Mouse (Mus musculus) bone marrow macrophage, adult 2 months (primary cell): Measurements from ENCODE around the gene Spryd4. TPM values are rescaled to one million over a fixed set of nuclear protein-coding genes. Genes with fewer than 3 reads are reported as not detected.
"Not testable (repeated sequence)": the region's sequence is repeated elsewhere in the genome, so short reads cannot be mapped to it uniquely, and the experiment has no call there.

Experiments used
- H3K27ac ChIP-seq: 2 replicates; pipeline ENCODE4 v1.5.1; 2012; ENCODE audit warnings: low read depth, low read length; ENCODE audit not compliant: insufficient read depth
- H3K4me1 ChIP-seq: 2 replicates; pipeline ENCODE4 v1.6.1; 2012; ENCODE audit warnings: low read length; ENCODE audit not compliant: control insufficient read depth, insufficient read depth
- H3K4me3 ChIP-seq: 2 replicates; pipeline ENCODE4 v1.5.1; 2012; ENCODE audit warnings: mild to moderate bottlenecking, low read length, moderate library complexity; ENCODE audit not compliant: insufficient read depth
- CTCF ChIP-seq: IDR thresholded peaks from 2 replicates; pipeline ENCODE4 v1.5.1; 2012; ENCODE audit warnings: low read depth, mild to moderate bottlenecking, low read length, moderate library complexity
- POLR2A ChIP-seq: IDR thresholded peaks from 2 replicates; pipeline ENCODE4 v1.6.1; 2012; ENCODE audit warnings: mild to moderate bottlenecking, low read depth, low read length, borderline replicate concordance
- polyA plus RNA-seq: library from polyadenylated mRNA; stranded (reverse); fragments of >200 nt; gene quantifications from 2 replicates; pipeline ENCODE4 v1.2.4, GENCODE M21; 2012; ENCODE audit not compliant: missing spikeins, insufficient read depth, insufficient read length

Spryd4 gene
- polyA plus RNA-seq, 1 experiment = 5.3 TPM

DNA sequence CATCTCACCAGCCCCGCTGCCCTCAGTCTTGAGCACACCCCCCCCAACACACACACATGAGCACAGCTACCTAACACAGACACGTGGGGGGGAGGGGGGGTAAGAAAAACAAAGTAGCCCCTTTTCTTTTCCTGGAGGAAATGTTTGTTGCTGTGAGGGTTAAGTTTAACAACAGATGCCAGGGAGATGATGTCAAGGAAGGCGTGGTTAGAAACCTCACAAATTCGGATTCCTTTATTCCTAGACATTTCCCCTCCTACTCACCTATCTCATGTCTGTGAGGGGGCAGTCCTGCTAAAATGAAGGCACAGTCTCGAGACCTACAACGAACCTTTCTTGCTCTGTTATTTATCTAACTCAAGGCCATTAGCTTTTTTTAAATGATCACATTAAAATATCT is 44.5 kb downstream of the Spryd4 start:
- Histone ChIP-seq H3K4me1 (peaks cover 19% of the 10 kb centered on the region), H3K27ac (peak overlapping the region; percentile 26; the same call in 1 of the 2 replicates), H3K4me3 (no peak overlapping the region)
- no peak for TF ChIP-seq CTCF
- no peak for TF ChIP-seq POLR2A

DNA sequence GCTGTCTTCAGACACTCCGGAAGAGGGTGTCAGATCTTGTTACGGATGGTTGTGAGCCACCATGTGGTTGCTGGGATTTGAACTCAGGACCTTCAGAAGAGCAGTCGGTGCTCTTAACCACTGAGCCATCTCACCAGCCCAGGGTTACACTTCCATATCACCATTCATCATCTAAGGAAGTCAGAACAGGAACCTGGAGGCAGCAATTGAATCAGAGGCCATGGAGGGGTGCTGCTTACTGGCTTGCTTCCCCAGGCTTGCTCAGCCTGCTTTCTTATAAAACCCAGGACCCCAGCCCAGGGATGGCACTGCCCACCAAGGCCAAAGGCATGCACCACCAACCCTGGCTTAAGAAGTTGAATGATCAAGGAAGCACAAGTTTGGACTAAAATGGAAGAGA is 45.9 kb downstream of the Spryd4 start:
- not testable (repeated sequence) for H3K27ac ChIP-seq, H3K4me3 ChIP-seq
- peaks cover 17% of the 10 kb centered on the region for H3K4me1 ChIP-seq

Other genes starting within 250 kb of the Spryd4 start
- not detected in 2 replicates for gene Hsd17b6, start 204.2 kb downstream of the Spryd4 start, polyA plus RNA-seq
- gene Prim1, start 196.6 kb downstream of the Spryd4 start, polyA plus RNA-seq = 14.3 and 18.6 TPM in 2 replicates
- 540 and 609 TPM in 2 replicates for gene Naca, start 176.2 kb downstream of the Spryd4 start, polyA plus RNA-seq
- 152 and 160 TPM in 2 replicates for gene Ptges3, start 152.9 kb downstream of the Spryd4 start, polyA plus RNA-seq
- 483 and 528 TPM in 2 replicates for gene Atp5b, start 128.5 kb downstream of the Spryd4 start, polyA plus RNA-seq
- 49.0 and 52.9 TPM in 2 replicates for gene Baz2a, start 120.2 kb downstream of the Spryd4 start, polyA plus RNA-seq
- 39.4 and 39.8 TPM in 2 replicates for gene Rbms2, start 31.5 kb downstream of the Spryd4 start, polyA plus RNA-seq
- not detected in 2 replicates for gene Gls2, start 17.4 kb downstream of the Spryd4 start, polyA plus RNA-seq
- not detected in 2 replicates for gene Mip, start 14.0 kb upstream of the Spryd4 start, polyA plus RNA-seq
- 6.4 and 10.7 TPM in 2 replicates for gene Timeless, start 20.3 kb upstream of the Spryd4 start, polyA plus RNA-seq
- gene Apon, start 42.3 kb upstream of the Spryd4 start, polyA plus RNA-seq = not detected in 2 replicates
- not detected in 2 replicates for gene Apof, start 56.9 kb upstream of the Spryd4 start, polyA plus RNA-seq
- 89.6 and 94.6 TPM in 2 replicates for gene Stat2, start 58.8 kb upstream of the Spryd4 start, polyA plus RNA-seq
- not detected in 2 replicates for gene Il23a, start 86.9 kb upstream of the Spryd4 start, polyA plus RNA-seq
- 14.3 and 15.2 TPM in 2 replicates for gene Pan2, start 91.5 kb upstream of the Spryd4 start, polyA plus RNA-seq
- 78.6 and 82.6 TPM in 2 replicates for gene Cnpy2, start 110.7 kb upstream of the Spryd4 start, polyA plus RNA-seq
- gene Cs, start 125.9 kb upstream of the Spryd4 start, polyA plus RNA-seq = 98.1 and 109 TPM in 2 replicates
- 40.6 and 46.1 TPM in 2 replicates for gene Coq10a, start 157.2 kb upstream of the Spryd4 start, polyA plus RNA-seq
- gene Ankrd52, start 165.3 kb upstream of the Spryd4 start, polyA plus RNA-seq = 33.1 and 34.8 TPM in 2 replicates
- gene Slc39a5, start 189.4 kb upstream of the Spryd4 start, polyA plus RNA-seq = not detected in 2 replicates
- gene Nabp2, start 199.7 kb upstream of the Spryd4 start, polyA plus RNA-seq = 47.2 and 62.7 TPM in 2 replicates
- 42.6 and 47.6 TPM in 2 replicates for gene Rnf41, start 199.8 kb upstream of the Spryd4 start, polyA plus RNA-seq
- 101 and 105 TPM in 2 replicates for gene Smarcc2, start 247.4 kb upstream of the Spryd4 start, polyA plus RNA-seq